Mouse (Mus musculus): ENCODE data around the gene Spats2l.

GRCm38 (mm10) chr1:57903793-57904192, 129.8 kb downstream of the Spats2l start:
- no peak for TF ChIP-seq SMC3 (IDR thresholded peaks at IDR 0.05; ENCODE audit: low read depth, low read length)
- no peak for TF ChIP-seq CTCF (conservative IDR thresholded peaks at IDR 0.05 in 1 of 2, IDR thresholded peaks at IDR 0.05 in 1 of 2; ENCODE audit: low read depth in 2 of 2, low read length in 2 of 2)
- TF ChIP-seq UBTF (IDR thresholded peaks at IDR 0.05; ENCODE audit: low read depth, low read length), result no peak

All from CH12.LX (cell line).